In genomic region chr14:58306832-58307521, GRCm38 (mm10) we compare ENCODE assay signal across 13 mouse cellular contexts.
"Had no signal": no experiment of that assay in that cellular context is flagged by ENCODE, and none has a peak within 500 bp of the region (broad histone marks: within the 10 kb centered on the region; RNA-seq: fewer than 3 reads in every experiment).

No protein-coding gene starts in this region.

- H3K4me1 ChIP-seq: intestine, embryonic 15.5 days; liver, embryonic 13.5 days; lung, embryonic 15.5 days; midbrain, embryonic 15.5 days had no signal

- ATAC-seq: intestine, embryonic 15.5 days; liver, postnatal 0 days; midbrain, embryonic 15.5 days had no signal

- H3K9me3 ChIP-seq: intestine, embryonic 15.5 days; liver, embryonic 13.5 days; lung, embryonic 15.5 days; midbrain, embryonic 15.5 days had no signal

- DNase-seq: kidney, adult 18-20 months; kidney, postnatal 10 days; kidney, postnatal 4 days; liver; liver, embryonic 13.5 days; liver, postnatal 0 days; right cerebral cortex, adult 18-20 months; right cerebral cortex, postnatal 25 days; thymus, postnatal 36 days had no signal

- H3K27ac ChIP-seq: intestine, embryonic 15.5 days; layer of hippocampus, adult 2 months; liver, embryonic 13.5 days; lung, embryonic 15.5 days; midbrain, embryonic 15.5 days had no signal

- H3K27me3 ChIP-seq: intestine, embryonic 15.5 days; liver, embryonic 13.5 days; lung, embryonic 15.5 days; midbrain, embryonic 15.5 days had no signal

- H3K9ac ChIP-seq: intestine, embryonic 15.5 days; liver, embryonic 13.5 days; liver, postnatal 0 days; lung, embryonic 15.5 days; midbrain, embryonic 15.5 days had no signal

- H3K36me3 ChIP-seq: intestine, embryonic 15.5 days; liver, embryonic 13.5 days; lung, embryonic 15.5 days; midbrain, embryonic 15.5 days had no signal

- H3K4me2 ChIP-seq: intestine, embryonic 15.5 days; liver, embryonic 13.5 days; lung, embryonic 15.5 days; midbrain, embryonic 15.5 days had no signal

- H3K4me3 ChIP-seq: intestine, embryonic 15.5 days; layer of hippocampus, adult 2 months; liver, embryonic 13.5 days; lung, embryonic 15.5 days; midbrain, embryonic 15.5 days had no signal
